Mouse (Mus musculus) heart, adult 2 months (tissue): ENCODE results near the gene Nrg4. TPM values are rescaled to one million over a fixed set of nuclear protein-coding genes. Genes with fewer than 3 reads are reported as not detected.
"Not testable (repeated sequence)": the region's sequence is repeated elsewhere in the genome, so short reads cannot be mapped to it uniquely, and the experiment has no call there.

Experiments
- DNase-seq, 2 experiments: peaks; one replicate each; pipeline ENCODE4 v3.0.0; 2021
- H3K27ac ChIP-seq: fragments of 200-600 bp; 2 replicates; pipeline ENCODE4 v1.8.1; 2022
- H3K27me3 ChIP-seq: fragments of 200-500 bp; 2 replicates; pipeline ENCODE4 v1.6.1; 2012; ENCODE audit warnings: mild to moderate bottlenecking, low read length, inconsistent platforms, mixed read lengths; ENCODE audit not compliant: control insufficient read depth, insufficient read depth
- H3K36me3 ChIP-seq: fragments of 200-500 bp; 2 replicates; pipeline ENCODE4 v1.6.1; 2012; ENCODE audit warnings: low read length, inconsistent platforms; ENCODE audit not compliant: control insufficient read depth, insufficient read depth
- H3K4me1 ChIP-seq: fragments of 200-500 bp; 2 replicates; pipeline ENCODE4 v1.6.1; 2011; ENCODE audit warnings: low read length; ENCODE audit not compliant: control insufficient read depth, insufficient read depth
- H3K4me3 ChIP-seq: fragments of 200-600 bp; 2 replicates; pipeline ENCODE4 v1.8.1; 2022
- H3K79me2 ChIP-seq: fragments of 200-500 bp; replicated peaks from 2 replicates; pipeline ENCODE4 v1.6.1; 2012; ENCODE audit warnings: mild to moderate bottlenecking, inconsistent platforms, low read length, moderate library complexity, mixed read lengths; ENCODE audit not compliant: control insufficient read depth, insufficient read depth
- H3K9ac ChIP-seq: fragments of 200-500 bp; 2 replicates; pipeline ENCODE4 v1.6.1; 2012; ENCODE audit warnings: low read depth, mild to moderate bottlenecking, control low read depth, inconsistent platforms, low read length, mixed read lengths
- CTCF ChIP-seq: fragments of 200-600 bp; IDR thresholded peaks from 2 replicates; pipeline ENCODE4 v1.8.1; 2022; ENCODE audit warnings: antibody characterized with exemption, mild to moderate bottlenecking, moderate library complexity
- EP300 ChIP-seq: fragments of 200-500 bp; IDR thresholded peaks from 2 replicates; pipeline ENCODE4 v1.6.1; 2011; ENCODE audit warnings: low read depth, low read length, control low read depth; ENCODE audit not compliant: insufficient read depth
- POLR2A ChIP-seq: fragments of 200-500 bp; IDR thresholded peaks from 2 replicates; pipeline ENCODE4 v1.6.1; 2011; ENCODE audit warnings: mild to moderate bottlenecking, low read depth, low read length, control low read depth; ENCODE audit not compliant: insufficient read depth
- WGBS: fragments of 180-500 bp; shearing (Covaris S2); methylation state at CpG from one replicate; pipeline ENCODE4 v1.1.7; 2018; 5-methylcytosine and 5-hydroxymethylcytosine counted together
- intact Hi-C: fragments of 180-260 bp; cut with DNase I; formaldehyde crosslinking; loops from one replicate; pipeline ENCODE4 v1.15.1; 2025
- polyA plus RNA-seq: library from polyadenylated mRNA; depleted of rRNA; stranded (reverse); fragments of >200 nt; gene quantifications from 2 replicates; pipeline ENCODE4 v1.2.3, GENCODE M21; 2012
- total RNA-seq, 2 experiments: library from RNA; stranded (reverse); gene quantifications; 2 replicates each; pipeline ENCODE4 v1.2.3; 2021

The Nrg4 gene
- total and polyA plus RNA-seq, 3 experiments: 1.5 to 7.6 (median 2.3) TPM

GRCm38 (mm10) chr9:55246440-55246839 is 80.2 kb downstream of the Nrg4 start:
- TF ChIP-seq CTCF (no peak), EP300 (no peak), POLR2A (no peak)
- no peaks in the 10 kb centered on the region for H3K27me3 ChIP-seq
- no peaks in the 10 kb centered on the region for H3K36me3 ChIP-seq
- WGBS: 78% methylated on average over 8 of the region's 8 CpGs
- intact Hi-C loops: no loop called here
- no peak overlapping the region for H3K27ac ChIP-seq
- peaks cover 4% of the 10 kb centered on the region for H3K4me1 ChIP-seq
- no peak overlapping the region for H3K4me3 ChIP-seq
- no peaks in the 10 kb centered on the region for H3K79me2 ChIP-seq
- no peak for DNase-seq
- H3K9ac ChIP-seq: no peak overlapping the region

- H3K27me3 ChIP-seq, H3K9ac ChIP-seq, H3K79me2 ChIP-seq, H3K4me1 ChIP-seq, H3K36me3 ChIP-seq, intact Hi-C loops, H3K4me3 ChIP-seq: not testable (repeated sequence)
- H3K27ac ChIP-seq: peak overlapping the region; percentile 27
- peak in 1 of 2 experiments; percentile 22 for DNase-seq
- WGBS: 24% methylated on average over 1 of the region's 1 CpGs
These were observed 81.4 kb downstream of the Nrg4 start for GRCm38 (mm10) chr9:55245057-55245750.

GRCm38 (mm10) chr9:55244079-55244478 is 82.6 kb downstream of the Nrg4 start:
- no peak overlapping the region; the same call in 1 of the 2 replicates for H3K27ac ChIP-seq
- no peak overlapping the region for H3K9ac ChIP-seq
- no peaks in the 10 kb centered on the region for H3K36me3 ChIP-seq
- peaks cover 1% of the 10 kb centered on the region; the same call in 1 of the 2 replicates for H3K4me1 ChIP-seq
- TF ChIP-seq CTCF: no peak
- no peak for TF ChIP-seq POLR2A
- no peak for TF ChIP-seq EP300
- H3K79me2 ChIP-seq: no peaks in the 10 kb centered on the region
- intact Hi-C loops: no loop called here
- no peak overlapping the region for H3K4me3 ChIP-seq
- H3K27me3 ChIP-seq: no peaks in the 10 kb centered on the region
- whole genome bisulfite sequencing: 49% methylated on average over 3 of the region's 3 CpGs
- DNase-seq: no peak

- intact Hi-C loops: no loop called here
- Histone ChIP-seq H3K27ac (no peak overlapping the region), H3K4me3 (no peak overlapping the region), H3K9ac (no peak overlapping the region), H3K36me3 (no peaks in the 10 kb centered on the region), H3K79me2 (no peaks in the 10 kb centered on the region), H3K4me1 (peaks cover 1% of the 10 kb centered on the region; the same call in 1 of the 2 replicates), H3K27me3 (no peaks in the 10 kb centered on the region)
- no peak for DNase-seq
- no peak for TF ChIP-seq EP300
- no peak for TF ChIP-seq POLR2A
- no peak for TF ChIP-seq CTCF
- 83% methylated on average over 3 of the region's 3 CpGs for WGBS
These were observed 83.4 kb downstream of the Nrg4 start for GRCm38 (mm10) chr9:55243280-55243679.

GRCm38 (mm10) chr9:55241863-55242685 is 84.6 kb downstream of the Nrg4 start:
- Histone ChIP-seq H3K27ac (no peak overlapping the region), H3K27me3 (no peaks in the 10 kb centered on the region), H3K4me1 (peaks cover 1% of the 10 kb centered on the region; the same call in 1 of the 2 replicates), H3K36me3 (no peaks in the 10 kb centered on the region), H3K79me2 (no peaks in the 10 kb centered on the region), H3K9ac (no peak overlapping the region), H3K4me3 (0 out of 2 replicates have a peak overlapping the region, but pooled peaks have one; percentile 15)
- 45% methylated on average over 24 of the region's 24 CpGs for WGBS
- intact Hi-C loops: no loop called here
- no peak for TF ChIP-seq EP300
- TF ChIP-seq CTCF: no peak
- TF ChIP-seq POLR2A: no peak
- no peak for DNase-seq

- TF ChIP-seq POLR2A (no peak), CTCF (no peak), EP300 (no peak)
- 67% methylated on average over 5 of the region's 5 CpGs for WGBS
- Histone ChIP-seq H3K4me1 (peaks cover 1% of the 10 kb centered on the region; the same call in 1 of the 2 replicates), H3K27me3 (no peaks in the 10 kb centered on the region), H3K9ac (no peak overlapping the region), H3K36me3 (no peaks in the 10 kb centered on the region), H3K27ac (no peak overlapping the region), H3K79me2 (no peaks in the 10 kb centered on the region), H3K4me3 (no peak overlapping the region)
- intact Hi-C loops: no loop called here
- no peak for DNase-seq
These were observed 85.8 kb downstream of the Nrg4 start for GRCm38 (mm10) chr9:55240852-55241251.
